Mouse (Mus musculus) erythroblast, embryonic 14.5 days (primary cell): ENCODE results near the gene Efcab1. TPM values are rescaled to one million over a fixed set of nuclear protein-coding genes. Genes with fewer than 3 reads are reported as not detected.

ENCODE experiments used
- H3K27me3 ChIP-seq: 2 replicates; pipeline ENCODE4 v1.6.1; 2012; ENCODE audit warnings: inconsistent platforms; ENCODE audit not compliant: control insufficient read depth
- H3K36me3 ChIP-seq: 2 replicates; pipeline ENCODE4 v1.6.1; 2012; ENCODE audit warnings: mild to moderate bottlenecking, inconsistent platforms; ENCODE audit not compliant: control insufficient read depth
- H3K4me1 ChIP-seq: 2 replicates; pipeline ENCODE4 v1.6.1; 2012; ENCODE audit warnings: inconsistent platforms; ENCODE audit not compliant: control insufficient read depth
- H3K4me3 ChIP-seq: replicated peaks from 2 replicates; pipeline ENCODE3; 2012; ENCODE audit warnings: moderate library complexity, mild to moderate bottlenecking, inconsistent platforms
- H3K9me3 ChIP-seq: 2 replicates; pipeline ENCODE4 v1.6.1; 2012; ENCODE audit warnings: low read length, inconsistent platforms, mixed read lengths; ENCODE audit not compliant: control insufficient read depth
- GATA1 ChIP-seq: IDR thresholded peaks from 2 replicates; pipeline ENCODE4 v1.6.1; 2012; ENCODE audit warnings: low read length, inconsistent platforms, mixed read lengths
- TAL1 ChIP-seq: IDR thresholded peaks from 3 replicates; pipeline ENCODE4 v1.6.1; 2012; ENCODE audit warnings: low read length, inconsistent platforms, mixed read lengths
- polyA plus RNA-seq: library from polyadenylated mRNA; stranded (reverse); fragments of >175 nt; gene quantifications from 2 replicates; pipeline ENCODE4 v1.2.3, GENCODE M21; 2012

Gene Efcab1
- polyA plus RNA-seq, 1 experiment, result not detected

- H3K36me3 ChIP-seq, result no peaks in the 10 kb centered on the region
- H3K9me3 ChIP-seq, result no peaks in the 10 kb centered on the region
- H3K4me1 ChIP-seq, result no peaks in the 10 kb centered on the region
- TF ChIP-seq TAL1 (no peak), GATA1 (no peak)
- no peak overlapping the region for H3K4me3 ChIP-seq
- H3K27me3 ChIP-seq, result no peaks in the 10 kb centered on the region
Measured at GRCm38 (mm10) chr16:14991001-14991400, 84.6 kb downstream of the Efcab1 start.

GRCm38 (mm10) chr16:14992461-14993107 lies 86.2 kb downstream of the Efcab1 start:
- TF ChIP-seq TAL1 (no peak), GATA1 (no peak)
- H3K4me1 ChIP-seq, result no peaks in the 10 kb centered on the region
- H3K36me3 ChIP-seq, result no peaks in the 10 kb centered on the region
- H3K9me3 ChIP-seq, result no peaks in the 10 kb centered on the region
- no peaks in the 10 kb centered on the region for H3K27me3 ChIP-seq
- H3K4me3 ChIP-seq, result no peak overlapping the region

- H3K36me3 ChIP-seq, result no peaks in the 10 kb centered on the region
- H3K4me1 ChIP-seq, result no peaks in the 10 kb centered on the region
- no peak for TF ChIP-seq GATA1
- TF ChIP-seq TAL1, result no peak
- H3K27me3 ChIP-seq, result no peaks in the 10 kb centered on the region
- H3K4me3 ChIP-seq, result no peak overlapping the region
- H3K9me3 ChIP-seq, result no peaks in the 10 kb centered on the region
Measured at GRCm38 (mm10) chr16:15014724-15015123, 108.3 kb downstream of the Efcab1 start.
